Mouse (Mus musculus) olfactory bulb, adult 2 months (tissue): ENCODE measurements around the gene Rhod.

Source experiments
- CTCF ChIP-seq: fragments of 200-500 bp; IDR thresholded peaks from 2 replicates; pipeline ENCODE4 v1.5.1; 2012; ENCODE audit warnings: low read depth, mild to moderate bottlenecking, low read length, moderate library complexity; ENCODE audit not compliant: insufficient read depth
- POLR2A ChIP-seq: fragments of 200-500 bp; IDR thresholded peaks from 2 replicates; pipeline ENCODE4 v1.6.1; 2012; ENCODE audit warnings: mild to moderate bottlenecking, low read depth, low read length, moderate library complexity; ENCODE audit not compliant: insufficient read depth

- no peak for TF ChIP-seq CTCF
- no peak for TF ChIP-seq POLR2A
Measured at GRCm38 (mm10) chr19:4422581-4422980, 16.7 kb downstream of the Rhod start.
